Mouse (Mus musculus) hindbrain, embryonic 12.5 days (tissue): ENCODE data around the gene Hmga1. TPM values are rescaled to one million over a fixed set of nuclear protein-coding genes. Genes with fewer than 3 reads are reported as not detected.

Experiments
- ATAC-seq: fragments of 200-750 bp; cut with Nextera tagmentation; 2 replicates; pipeline ENCODE4 v1.8.0; 2017; ENCODE audit warnings: moderate TSS enrichment; ENCODE audit not compliant: low FRiP score
- H3K27ac ChIP-seq: fragments of 300-500 bp; sonication (generic); 2 replicates; pipeline ENCODE4 v1.5.1; 2016; ENCODE audit warnings: mild to moderate bottlenecking
- H3K27me3 ChIP-seq: fragments of 300-500 bp; sonication (generic); 2 replicates; pipeline ENCODE4 v1.6.1; 2016; ENCODE audit warnings: mild to moderate bottlenecking
- H3K36me3 ChIP-seq: fragments of 300-500 bp; sonication (generic); 2 replicates; pipeline ENCODE4 v1.6.1; 2016; ENCODE audit warnings: mild to moderate bottlenecking
- H3K4me1 ChIP-seq: fragments of 300-500 bp; sonication (generic); 2 replicates; pipeline ENCODE4 v1.6.1; 2016
- H3K4me2 ChIP-seq: fragments of 300-500 bp; sonication (generic); replicated peaks from 2 replicates; pipeline ENCODE4 v1.6.1; 2016; ENCODE audit warnings: mild to moderate bottlenecking
- H3K4me3 ChIP-seq: fragments of 300-500 bp; sonication (generic); 2 replicates; pipeline ENCODE4 v1.5.1; 2016; ENCODE audit warnings: mild to moderate bottlenecking
- H3K9ac ChIP-seq: fragments of 300-500 bp; sonication (generic); 2 replicates; pipeline ENCODE4 v1.6.1; 2016; ENCODE audit warnings: mild to moderate bottlenecking, moderate library complexity
- H3K9me3 ChIP-seq: fragments of 300-500 bp; sonication (generic); replicated peaks from 2 replicates; pipeline ENCODE4 v1.6.1; 2016; ENCODE audit warnings: mild to moderate bottlenecking
- WGBS: fragments of 180-500 bp; shearing (Covaris S2); methylation state at CpG from one replicate; pipeline ENCODE4 v1.1.7; 2016; 5-methylcytosine and 5-hydroxymethylcytosine counted together
- polyA plus RNA-seq: library from polyadenylated mRNA; unstranded; fragments of >200 nt; fragmentation: Nextera tagmentation; extraction: Ambion mirVana; gene quantifications from 2 replicates; pipeline ENCODE4 v1.2.1, GENCODE M21; 2016

Gene Hmga1
- polyA plus RNA-seq, 1 experiment from 2014 or later = 162 TPM

- Histone ChIP-seq H3K27me3 (no peaks in the 10 kb centered on the region), H3K4me2 (no peak overlapping the region), H3K4me3 (no peak overlapping the region), H3K9me3 (no peaks in the 10 kb centered on the region), H3K36me3 (peaks cover 10% of the 10 kb centered on the region), H3K9ac (no peak overlapping the region), H3K4me1 (peaks cover 21% of the 10 kb centered on the region), H3K27ac (no peak overlapping the region)
- no peak for ATAC-seq
- 83% methylated on average over 5 of the region's 5 CpGs for WGBS
Measured at GRCm38 (mm10) chr17:27600869-27601268, 44.6 kb downstream of the Hmga1 start.

GRCm38 (mm10) chr17:27603036-27603435, 46.7 kb downstream of the Hmga1 start:
- no peak overlapping the region for H3K27ac ChIP-seq
- peaks cover 3% of the 10 kb centered on the region; the same call in 1 of the 2 replicates for H3K36me3 ChIP-seq
- H3K9me3 ChIP-seq = no peaks in the 10 kb centered on the region
- H3K4me1 ChIP-seq = peaks cover 26% of the 10 kb centered on the region
- no peak for ATAC-seq
- no peak overlapping the region for H3K4me2 ChIP-seq
- no peak overlapping the region for H3K9ac ChIP-seq
- H3K4me3 ChIP-seq = no peak overlapping the region
- no peaks in the 10 kb centered on the region for H3K27me3 ChIP-seq
- 87% methylated on average over 2 of the region's 2 CpGs for WGBS

GRCm38 (mm10) chr17:27603522-27604234, 47.4 kb downstream of the Hmga1 start:
- Histone ChIP-seq H3K4me2 (no peak overlapping the region), H3K27me3 (no peaks in the 10 kb centered on the region), H3K27ac (no peak overlapping the region), H3K9me3 (no peaks in the 10 kb centered on the region), H3K4me1 (peaks cover 26% of the 10 kb centered on the region), H3K36me3 (peaks cover 4% of the 10 kb centered on the region; the same call in 1 of the 2 replicates), H3K9ac (no peak overlapping the region), H3K4me3 (no peak overlapping the region)
- WGBS = 83% methylated on average over 21 of the region's 21 CpGs
- no peak for ATAC-seq

GRCm38 (mm10) chr17:27609576-27609975, 53.3 kb downstream of the Hmga1 start:
- Histone ChIP-seq H3K9ac (no peak overlapping the region), H3K36me3 (peaks cover 4% of the 10 kb centered on the region; the same call in 1 of the 2 replicates), H3K4me3 (no peak overlapping the region), H3K4me1 (peaks cover 31% of the 10 kb centered on the region), H3K27ac (no peak overlapping the region), H3K9me3 (no peaks in the 10 kb centered on the region), H3K27me3 (no peaks in the 10 kb centered on the region), H3K4me2 (no peak overlapping the region)
- ATAC-seq = no peak
- WGBS = 92% methylated on average over 7 of the region's 7 CpGs

- H3K9ac ChIP-seq = no peak overlapping the region
- WGBS = 85% methylated on average over 10 of the region's 10 CpGs
- H3K9me3 ChIP-seq = no peaks in the 10 kb centered on the region
- peaks cover 38% of the 10 kb centered on the region for H3K4me1 ChIP-seq
- ATAC-seq = no peak
- no peaks in the 10 kb centered on the region for H3K27me3 ChIP-seq
- H3K4me3 ChIP-seq = no peak overlapping the region
- peak overlapping the region; percentile 35; the same call in 1 of the 2 replicates for H3K27ac ChIP-seq
- peaks cover 4% of the 10 kb centered on the region; the same call in 1 of the 2 replicates for H3K36me3 ChIP-seq
- no peak overlapping the region for H3K4me2 ChIP-seq
Measured at GRCm38 (mm10) chr17:27610679-27611518, 54.6 kb downstream of the Hmga1 start.

- no peaks in the 10 kb centered on the region for H3K27me3 ChIP-seq
- H3K4me1 ChIP-seq = peaks cover 37% of the 10 kb centered on the region
- ATAC-seq = no peak
- peaks cover 4% of the 10 kb centered on the region; the same call in 1 of the 2 replicates for H3K36me3 ChIP-seq
- H3K4me3 ChIP-seq = no peak overlapping the region
- H3K9ac ChIP-seq = no peak overlapping the region
- H3K4me2 ChIP-seq = no peak overlapping the region
- no peak overlapping the region for H3K27ac ChIP-seq
- 76% methylated on average over 3 of the region's 3 CpGs for WGBS
- H3K9me3 ChIP-seq = no peaks in the 10 kb centered on the region
Measured at GRCm38 (mm10) chr17:27611519-27611884, 55.2 kb downstream of the Hmga1 start.

- H3K4me2 ChIP-seq = no peak overlapping the region
- H3K27me3 ChIP-seq = no peaks in the 10 kb centered on the region
- 86% methylated on average over 5 of the region's 5 CpGs for WGBS
- H3K9me3 ChIP-seq = no peaks in the 10 kb centered on the region
- no peak overlapping the region for H3K9ac ChIP-seq
- no peak overlapping the region for H3K27ac ChIP-seq
- ATAC-seq = no peak
- peaks cover 8% of the 10 kb centered on the region; the same call in 1 of the 2 replicates for H3K36me3 ChIP-seq
- peaks cover 33% of the 10 kb centered on the region for H3K4me1 ChIP-seq
- no peak overlapping the region for H3K4me3 ChIP-seq
Measured at GRCm38 (mm10) chr17:27611994-27612393, 55.7 kb downstream of the Hmga1 start.

GRCm38 (mm10) chr17:27613016-27613415, 56.7 kb downstream of the Hmga1 start:
- H3K27me3 ChIP-seq = no peaks in the 10 kb centered on the region
- 0 out of 2 replicates have a peak, but pooled peaks cover 5% of the 10 kb centered on the region for H3K9me3 ChIP-seq
- no peak overlapping the region for H3K4me3 ChIP-seq
- H3K4me2 ChIP-seq = no peak overlapping the region
- no peak overlapping the region for H3K9ac ChIP-seq
- H3K27ac ChIP-seq = no peak overlapping the region
- H3K36me3 ChIP-seq = peaks cover 15% of the 10 kb centered on the region
- peaks cover 33% of the 10 kb centered on the region for H3K4me1 ChIP-seq
- ATAC-seq = no peak
- WGBS = 78% methylated on average over 4 of the region's 4 CpGs

Other genes with a start within 250 kb of the Hmga1 start
- 3.7 and 4.2 TPM in 2 replicates for gene Grm4, start 35.1 kb upstream of the Hmga1 start, polyA plus RNA-seq
- gene AI413582, start 9.3 kb downstream of the Hmga1 start, polyA plus RNA-seq = 19.8 and 21.9 TPM in 2 replicates
- 199 and 204 TPM in 2 replicates for gene Nudt3, start 67.0 kb downstream of the Hmga1 start, polyA plus RNA-seq
- gene RPS10-NUDT3, start 78.7 kb downstream of the Hmga1 start, polyA plus RNA-seq = not detected in 2 replicates
- 618 and 712 TPM in 2 replicates for gene Rps10, start 80.2 kb downstream of the Hmga1 start, polyA plus RNA-seq
- gene Pacsin1, start 99.0 kb downstream of the Hmga1 start, polyA plus RNA-seq = 11.0 and 13.4 TPM in 2 replicates
- 0.35 and 0.48 TPM in 2 replicates for gene Spdef, start 172.5 kb downstream of the Hmga1 start, polyA plus RNA-seq